Mouse (Mus musculus) intestine, embryonic 16.5 days (tissue): ENCODE measurements at regions not wholly inside any gene's neighbourhood (a gene's known extent, or its start where the extent isn't known, plus 50 kb on each side); places are given as distances from the start of the nearest gene placed in this dataset.

Source experiments
- ATAC-seq: fragments of 200-750 bp; cut with Nextera tagmentation; 2 replicates; pipeline ENCODE4 v1.8.0; 2017; ENCODE audit warnings: moderate TSS enrichment, moderate library complexity
- H3K27ac ChIP-seq: fragments of 300-500 bp; sonication (generic); 2 replicates; pipeline ENCODE4 v1.5.1; 2014; ENCODE audit warnings: mild to moderate bottlenecking, low read length
- H3K27me3 ChIP-seq: fragments of 300-500 bp; sonication (generic); replicated peaks from 2 replicates; pipeline ENCODE4 v1.6.1; 2014; ENCODE audit warnings: low read length, control low read depth, mixed read lengths; ENCODE audit not compliant: control insufficient read depth, insufficient read depth
- H3K36me3 ChIP-seq: fragments of 300-500 bp; sonication (generic); 2 replicates; pipeline ENCODE4 v1.6.1; 2014; ENCODE audit warnings: low read length, control low read depth; ENCODE audit not compliant: control insufficient read depth, insufficient read depth
- H3K4me1 ChIP-seq: fragments of 300-500 bp; sonication (generic); 2 replicates; pipeline ENCODE4 v1.6.1; 2014; ENCODE audit warnings: low read length, control low read depth, mixed read lengths; ENCODE audit not compliant: control insufficient read depth, insufficient read depth
- H3K4me2 ChIP-seq: fragments of 300-500 bp; sonication (generic); 2 replicates; pipeline ENCODE4 v1.6.1; 2014; ENCODE audit warnings: low read depth, low read length, control low read depth
- H3K4me3 ChIP-seq: fragments of 300-500 bp; sonication (generic); 2 replicates; pipeline ENCODE4 v1.5.1; 2014; ENCODE audit warnings: mild to moderate bottlenecking, low read length
- H3K9ac ChIP-seq: fragments of 300-500 bp; sonication (generic); 2 replicates; pipeline ENCODE4 v1.6.1; 2014; ENCODE audit warnings: low read depth, low read length
- H3K9me3 ChIP-seq: fragments of 300-500 bp; sonication (generic); 2 replicates; pipeline ENCODE4 v1.6.1; 2016; ENCODE audit warnings: low read length, control low read depth; ENCODE audit not compliant: control insufficient read depth
- WGBS: fragments of 180-500 bp; shearing (Covaris S2); extraction: QIAGEN DNeasy Blood & Tissue Kit; methylation state at CpG from one replicate; pipeline ENCODE4 v1.1.7; 2014; 5-methylcytosine and 5-hydroxymethylcytosine counted together

DNA sequence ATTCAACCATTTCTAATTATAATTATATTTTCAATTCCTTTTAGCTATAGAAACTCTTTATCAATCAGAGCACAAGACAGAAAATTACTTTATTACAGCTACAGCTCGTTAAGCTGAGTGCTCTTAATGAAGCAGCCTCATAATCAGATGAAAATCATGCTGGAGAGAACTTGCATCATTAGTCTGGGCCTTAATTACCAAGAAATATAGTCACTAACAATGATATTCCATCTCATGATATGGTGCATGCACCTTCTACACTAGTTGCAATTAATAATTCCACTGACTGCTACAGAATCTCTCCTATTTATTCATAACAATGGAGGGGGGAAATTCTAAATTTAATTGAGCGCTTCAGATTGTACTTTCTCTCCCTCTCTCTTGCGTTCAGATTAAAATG lies 393.5 kb upstream of the Spred2 start:
- Histone ChIP-seq H3K4me2 (no peak overlapping the region), H3K4me3 (no peak overlapping the region), H3K36me3 (no peaks in the 10 kb centered on the region), H3K27ac (no peak overlapping the region), H3K9me3 (no peaks in the 10 kb centered on the region), H3K9ac (no peak overlapping the region), H3K4me1 (0 out of 2 replicates have a peak, but pooled peaks cover 3% of the 10 kb centered on the region), H3K27me3 (no peaks in the 10 kb centered on the region)
- no peak for ATAC-seq
- 79% methylated on average over 3 of the region's 3 CpGs for WGBS

DNA sequence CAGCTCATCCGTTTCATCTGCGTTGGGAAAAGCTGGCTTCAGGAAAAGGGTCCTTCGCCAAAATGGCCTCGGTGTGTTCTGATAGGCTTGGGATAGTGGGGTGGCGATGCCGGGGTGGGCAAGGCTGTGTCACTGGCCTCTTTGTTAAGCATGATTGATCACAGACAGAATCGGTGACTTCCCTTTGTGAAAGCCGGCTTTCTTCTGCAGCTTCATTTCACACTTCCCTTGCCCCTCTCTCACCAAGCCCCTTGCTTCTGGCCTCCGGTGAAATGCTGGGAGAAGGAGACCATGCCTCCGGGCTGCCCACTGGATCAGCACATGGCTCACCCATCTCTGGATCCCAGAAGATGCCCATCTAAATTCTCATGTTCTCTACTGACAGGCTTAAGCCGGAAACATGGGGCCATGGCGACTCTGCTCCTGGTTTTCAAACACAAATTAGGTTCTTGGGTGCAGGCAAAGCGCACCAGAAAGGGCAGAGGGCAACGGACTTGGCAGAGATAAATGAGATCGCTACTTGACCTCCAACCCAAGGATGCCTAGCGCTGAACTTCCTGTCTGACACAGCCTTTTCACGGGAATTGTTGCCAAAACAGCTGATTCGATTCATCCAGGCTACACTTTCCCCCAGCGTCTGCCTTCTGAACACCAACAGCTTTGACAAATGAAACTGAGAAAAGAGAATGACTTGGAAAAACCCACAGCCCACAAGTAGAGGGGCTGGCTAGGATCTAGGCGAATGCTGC lies 392.7 kb upstream of the Spred2 start:
- H3K27ac ChIP-seq = no peak overlapping the region
- H3K4me1 ChIP-seq = 0 out of 2 replicates have a peak, but pooled peaks cover 3% of the 10 kb centered on the region
- no peaks in the 10 kb centered on the region for H3K9me3 ChIP-seq
- H3K4me2 ChIP-seq = no peak overlapping the region
- ATAC-seq = no peak
- no peaks in the 10 kb centered on the region for H3K27me3 ChIP-seq
- H3K36me3 ChIP-seq = no peaks in the 10 kb centered on the region
- H3K4me3 ChIP-seq = no peak overlapping the region
- WGBS = 38% methylated on average over 20 of the region's 20 CpGs
- H3K9ac ChIP-seq = no peak overlapping the region

DNA sequence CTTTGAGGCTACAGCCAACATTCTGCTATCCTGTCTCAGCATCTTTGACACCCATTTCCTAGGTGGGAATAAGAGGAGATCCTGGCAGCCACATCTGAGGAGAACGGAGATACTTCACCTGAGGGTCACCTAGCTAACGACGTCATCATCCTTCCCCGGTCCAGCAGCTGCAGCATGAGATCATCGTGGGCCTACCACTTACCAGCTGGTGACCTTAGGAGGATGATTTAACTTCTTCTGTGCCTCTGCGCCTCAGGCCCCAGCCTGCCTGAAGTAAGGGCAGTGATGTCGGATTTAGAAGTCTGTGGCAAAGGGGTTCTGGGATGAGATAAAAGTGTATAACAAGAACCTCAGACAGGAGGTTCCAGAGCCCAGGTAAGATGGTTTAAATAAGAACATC lies 391.3 kb upstream of the Spred2 start:
- no peaks in the 10 kb centered on the region for H3K9me3 ChIP-seq
- H3K27me3 ChIP-seq = no peaks in the 10 kb centered on the region
- no peak overlapping the region for H3K27ac ChIP-seq
- H3K4me2 ChIP-seq = no peak overlapping the region
- H3K36me3 ChIP-seq = no peaks in the 10 kb centered on the region
- no peak overlapping the region for H3K9ac ChIP-seq
- 0 out of 2 replicates have a peak, but pooled peaks cover 3% of the 10 kb centered on the region for H3K4me1 ChIP-seq
- ATAC-seq = no peak
- H3K4me3 ChIP-seq = no peak overlapping the region
- 77% methylated on average over 7 of the region's 7 CpGs for WGBS

DNA sequence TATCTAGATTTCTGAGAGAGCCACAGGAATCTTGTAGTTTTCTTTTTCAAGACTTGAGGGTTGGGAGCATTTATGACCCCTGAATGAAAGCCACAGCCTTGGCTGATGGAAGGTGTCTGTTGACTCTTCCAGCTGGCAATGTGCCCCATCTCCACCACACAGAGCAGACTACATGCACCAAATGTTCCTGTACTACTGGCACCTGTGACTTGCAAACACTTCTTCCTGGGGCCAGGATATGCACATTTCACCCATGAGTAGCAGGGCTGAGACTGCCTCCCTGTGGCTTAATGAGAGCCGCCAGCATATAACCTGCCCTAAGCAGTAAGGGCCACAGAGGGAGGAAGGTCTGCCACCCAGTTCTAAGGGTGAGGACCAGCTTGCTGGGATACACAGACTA lies 390.5 kb upstream of the Spred2 start:
- Histone ChIP-seq H3K9me3 (no peaks in the 10 kb centered on the region), H3K9ac (no peak overlapping the region), H3K4me2 (no peak overlapping the region), H3K4me1 (0 out of 2 replicates have a peak, but pooled peaks cover 3% of the 10 kb centered on the region), H3K4me3 (no peak overlapping the region), H3K27ac (no peak overlapping the region), H3K27me3 (no peaks in the 10 kb centered on the region), H3K36me3 (no peaks in the 10 kb centered on the region)
- ATAC-seq = no peak
- WGBS = 84% methylated on average over 1 of the region's 1 CpGs

DNA sequence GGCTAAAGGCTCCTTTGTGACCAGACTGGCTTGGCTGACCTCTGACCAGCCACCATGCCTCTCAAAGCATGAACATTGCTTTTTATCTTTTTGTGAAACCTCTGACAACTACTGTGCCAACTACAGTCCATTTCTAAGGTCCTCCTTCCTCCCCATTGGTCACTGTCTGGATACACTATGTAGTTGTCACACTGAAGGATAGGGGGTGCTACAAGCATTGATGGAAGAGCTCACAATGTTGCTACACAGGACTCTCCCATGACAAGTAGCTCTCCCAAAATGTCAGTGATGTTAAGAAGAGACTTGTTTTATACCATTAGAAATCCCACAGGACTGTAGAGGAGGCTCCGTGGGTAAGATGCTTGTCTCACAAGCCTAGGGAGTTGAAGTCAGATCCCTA lies 389.0 kb upstream of the Spred2 start:
- no peak overlapping the region for H3K4me3 ChIP-seq
- ATAC-seq = no peak
- H3K4me2 ChIP-seq = no peak overlapping the region
- H3K9ac ChIP-seq = no peak overlapping the region
- H3K9me3 ChIP-seq = no peaks in the 10 kb centered on the region
- H3K36me3 ChIP-seq = no peaks in the 10 kb centered on the region
- H3K27me3 ChIP-seq = no peaks in the 10 kb centered on the region
- no peak overlapping the region for H3K27ac ChIP-seq
- 0 out of 2 replicates have a peak, but pooled peaks cover 3% of the 10 kb centered on the region for H3K4me1 ChIP-seq
- WGBS = 87% methylated on average over 1 of the region's 1 CpGs

DNA sequence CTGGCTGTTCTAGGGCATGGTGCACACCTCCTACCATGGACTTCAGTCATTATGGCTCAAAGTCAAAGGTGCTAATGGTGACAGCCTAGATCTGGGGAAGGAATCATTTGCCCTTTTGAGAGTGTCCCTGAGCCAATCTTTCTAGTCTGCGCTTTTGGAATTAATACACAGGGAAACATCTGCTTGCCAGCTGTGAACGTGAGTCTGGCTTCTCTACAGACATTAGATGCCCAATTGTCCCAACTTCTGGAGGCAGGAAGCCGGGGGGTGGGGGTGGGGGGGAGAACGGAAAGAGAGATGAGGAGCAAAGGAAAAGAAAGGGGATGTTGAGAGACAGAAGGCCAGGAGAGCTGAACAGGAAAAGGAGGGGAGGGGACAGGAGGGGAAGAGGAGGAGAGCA lies 377.9 kb upstream of the Spred2 start:
- no peaks in the 10 kb centered on the region for H3K27me3 ChIP-seq
- H3K27ac ChIP-seq = no peak overlapping the region
- no peak overlapping the region for H3K4me2 ChIP-seq
- no peaks in the 10 kb centered on the region for H3K4me1 ChIP-seq
- H3K9ac ChIP-seq = no peak overlapping the region
- H3K36me3 ChIP-seq = no peaks in the 10 kb centered on the region
- no peak for ATAC-seq
- no peaks in the 10 kb centered on the region for H3K9me3 ChIP-seq
- no peak overlapping the region for H3K4me3 ChIP-seq
- WGBS = 61% methylated on average over 4 of the region's 4 CpGs

DNA sequence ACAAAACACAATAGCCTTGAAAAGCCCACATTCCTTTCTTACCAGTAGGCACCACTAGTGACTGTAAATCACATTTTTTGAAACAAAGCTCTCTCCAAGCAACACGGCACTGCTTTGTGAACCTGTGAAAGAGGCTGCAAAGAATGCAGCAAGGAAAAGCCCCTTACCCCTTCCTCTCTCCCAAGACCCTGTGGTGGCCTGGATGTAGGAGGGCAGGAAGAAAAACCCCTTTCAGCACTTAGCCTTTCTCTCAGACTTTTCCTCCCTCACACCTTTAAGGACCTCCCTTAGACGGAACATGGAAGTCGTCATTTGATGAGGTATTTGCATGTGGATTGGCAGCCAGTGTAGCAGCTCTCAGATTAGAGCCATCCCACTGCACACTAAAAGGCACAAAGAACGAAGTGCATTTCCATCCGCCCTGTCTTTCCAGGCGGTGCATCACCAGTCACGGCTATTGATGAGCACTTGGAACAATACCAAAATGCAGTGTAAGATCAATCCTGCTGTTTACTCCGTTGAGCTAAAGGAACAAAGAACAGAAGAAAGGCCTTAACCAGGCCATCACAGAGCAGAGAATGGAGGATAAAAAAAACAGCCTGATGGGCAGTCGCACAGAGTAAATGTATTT lies 369.7 kb upstream of the Spred2 start:
- no peak overlapping the region for H3K9ac ChIP-seq
- H3K27ac ChIP-seq = no peak overlapping the region
- WGBS = 61% methylated on average over 9 of the region's 9 CpGs

DNA sequence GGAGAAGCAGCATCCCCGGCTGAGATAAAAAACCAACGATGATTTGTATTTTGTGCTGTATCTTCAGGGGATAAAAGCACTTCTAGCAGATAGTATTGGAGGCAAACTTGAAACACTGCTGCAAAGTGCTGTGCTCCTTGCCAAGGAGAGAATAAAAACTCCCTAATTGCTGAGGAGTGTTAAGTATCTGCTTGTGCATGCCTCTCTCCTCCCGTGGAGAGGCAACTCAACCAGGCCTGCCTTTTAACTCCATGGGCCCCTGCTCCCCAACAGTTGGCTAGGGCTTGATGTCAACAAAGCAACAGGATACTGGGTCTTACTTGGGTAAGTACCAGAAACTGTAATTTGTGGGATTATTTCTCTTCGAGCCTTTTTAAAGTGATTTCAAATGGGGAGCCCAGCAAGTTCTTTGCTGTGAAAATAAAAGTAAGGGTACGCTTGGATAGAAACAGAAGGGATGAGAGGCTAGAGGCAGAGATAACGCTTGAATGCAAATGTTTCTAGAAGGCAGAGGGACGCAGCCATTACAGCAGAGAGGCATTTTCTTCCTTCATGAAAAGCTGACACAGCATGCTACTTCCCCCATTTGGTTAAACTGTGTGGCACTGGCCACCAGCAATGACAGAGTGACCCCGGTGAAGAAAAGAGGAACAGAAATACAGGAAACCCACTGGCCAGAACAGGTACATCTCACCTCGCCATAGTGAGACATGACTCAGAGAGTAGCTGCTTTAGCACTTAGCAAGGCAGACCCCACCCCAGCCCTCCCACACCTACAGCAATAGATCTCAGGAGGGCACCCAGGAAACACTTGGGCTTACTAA lies 369.0 kb upstream of the Spred2 start:
- Histone ChIP-seq H3K27ac (no peak overlapping the region), H3K4me1 (no peaks in the 10 kb centered on the region), H3K9ac (no peak overlapping the region), H3K9me3 (no peaks in the 10 kb centered on the region), H3K4me2 (no peak overlapping the region), H3K27me3 (no peaks in the 10 kb centered on the region), H3K4me3 (no peak overlapping the region), H3K36me3 (no peaks in the 10 kb centered on the region)
- WGBS = 67% methylated on average over 9 of the region's 9 CpGs
- ATAC-seq = no peak

More for the DNA sequence above, 369.7 kb upstream of the Spred2 start:
- no peaks in the 10 kb centered on the region for H3K27me3 ChIP-seq
- ATAC-seq = no peak
- no peak overlapping the region for H3K4me3 ChIP-seq
- no peaks in the 10 kb centered on the region for H3K36me3 ChIP-seq
- no peaks in the 10 kb centered on the region for H3K4me1 ChIP-seq
- no peaks in the 10 kb centered on the region for H3K9me3 ChIP-seq
- H3K4me2 ChIP-seq = no peak overlapping the region

DNA sequence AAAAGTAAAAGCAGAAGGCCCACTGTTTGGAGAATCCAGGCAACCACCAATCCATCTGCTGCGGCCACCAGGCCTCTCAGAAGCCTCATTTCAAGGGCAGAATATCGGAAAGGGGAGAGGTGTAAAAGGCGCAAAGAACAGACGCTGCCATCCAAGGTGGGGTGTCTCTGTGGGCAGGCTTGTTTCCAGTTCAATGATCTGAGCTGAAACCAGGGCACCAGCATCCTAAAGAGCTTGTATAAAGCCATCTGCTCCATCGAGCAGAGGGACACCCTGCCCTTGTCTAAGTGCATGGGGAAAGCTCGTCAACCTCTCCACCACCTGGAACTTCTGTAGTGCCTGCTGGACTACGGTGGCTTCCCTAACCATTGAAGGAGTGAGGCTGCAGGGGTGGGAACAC lies 363.7 kb upstream of the Spred2 start:
- no peak for ATAC-seq
- no peaks in the 10 kb centered on the region for H3K36me3 ChIP-seq
- 86% methylated on average over 7 of the region's 7 CpGs for WGBS
- H3K9me3 ChIP-seq = no peaks in the 10 kb centered on the region
- H3K9ac ChIP-seq = no peak overlapping the region
- no peaks in the 10 kb centered on the region for H3K4me1 ChIP-seq
- no peak overlapping the region for H3K4me2 ChIP-seq
- no peaks in the 10 kb centered on the region for H3K27me3 ChIP-seq
- H3K27ac ChIP-seq = no peak overlapping the region
- H3K4me3 ChIP-seq = no peak overlapping the region
